Mouse (Mus musculus) heart, adult 8-10 months (tissue): ENCODE results near the gene Trappc6a. TPM values are rescaled to one million over a fixed set of nuclear protein-coding genes. Genes with fewer than 3 reads are reported as not detected.
A peak's percentile ranks its signal among the peaks of the same experiment; 100 is the strongest.

ENCODE experiments used
- DNase-seq: peaks from one replicate; pipeline ENCODE4 v3.0.0; 2022; ENCODE audit warnings: low spot score
- total RNA-seq, 4 experiments: library from RNA; stranded (reverse); gene quantifications; 2 replicates each; pipeline ENCODE4 v1.2.4; 2022

Gene Trappc6a
- total RNA-seq, 4 experiments from 2014 or later, result 36.3 to 44.7 (median 37.2) TPM

DNA sequence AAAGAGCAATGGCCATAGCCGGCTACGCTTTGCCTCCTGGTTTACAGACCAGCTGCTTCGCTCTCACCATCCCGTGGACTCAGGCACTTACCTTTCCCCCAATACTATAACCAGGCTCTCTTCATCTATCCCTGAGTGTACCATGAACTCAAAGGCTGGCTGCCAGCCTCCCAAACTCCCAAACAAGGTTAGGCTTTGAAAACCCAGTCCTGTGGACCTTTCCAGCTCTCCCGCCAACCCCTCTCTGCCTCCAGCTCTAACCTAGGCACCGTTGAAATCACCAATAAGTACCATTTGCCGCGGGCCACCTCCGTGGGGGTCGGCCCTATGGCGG is 53.2 kb downstream of the Trappc6a start:
- DNase-seq, result no peak

GRCm38 (mm10) chr7:19561765-19562642 is 53.8 kb downstream of the Trappc6a start:
- DNase-seq, result peak; percentile 81

GRCm38 (mm10) chr7:19562643-19563410 is 54.6 kb downstream of the Trappc6a start, which contains the start of gene Ppp1r37:
TSS of gene Ppp1r37 (minus strand) at chr7:19563076.
- no peak for DNase-seq

DNA sequence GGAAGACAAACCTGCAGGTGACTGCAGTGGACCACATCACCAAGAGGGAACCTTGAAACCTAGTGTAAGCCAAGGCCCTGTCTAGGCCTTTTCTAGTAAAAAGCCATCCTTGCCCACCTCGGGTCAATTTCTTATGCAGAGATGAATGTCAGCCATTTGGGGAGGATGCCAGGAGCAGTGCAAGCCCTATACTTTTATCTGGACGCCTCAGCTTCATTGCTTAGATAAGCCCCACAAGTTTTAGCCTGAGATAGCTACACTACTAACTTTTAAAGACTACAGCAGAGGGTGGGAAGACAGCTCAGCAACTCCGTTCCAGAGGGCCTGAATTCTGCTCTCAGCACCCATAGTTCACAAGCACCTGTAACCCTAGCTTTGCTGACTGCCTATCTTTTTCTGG is 55.7 kb downstream of the Trappc6a start:
- no peak for DNase-seq

GRCm38 (mm10) chr7:19564455-19564854 is 56.3 kb downstream of the Trappc6a start:
- no peak for DNase-seq

Other genes with a start within 250 kb of the Trappc6a start
- 10 to 100 TPM; 18.0 to 27.2 (median 24.3) TPM for gene Vasp, start 236.6 kb upstream of the Trappc6a start, total RNA-seq
- not detected for gene Ppm1n, start 228.3 kb upstream of the Trappc6a start, total RNA-seq
- 100 to 1,000 TPM; 137 to 160 (median 149) TPM for gene Rtn2, start 225.8 kb upstream of the Trappc6a start, total RNA-seq
- 1 to 10 TPM; 1.2 to 9.8 (median 5.1) TPM for gene Fosb, start 198.3 kb upstream of the Trappc6a start, total RNA-seq
- gene Ercc1, start 163.6 kb upstream of the Trappc6a start, total RNA-seq, result 10 to 100 TPM; 39.8 to 46.9 (median 44.4) TPM
- 10 to 100 TPM in 1 of 4 experiments, 1 to 10 TPM in 3; 8.8 to 12.7 (median 9.4) TPM for gene Cd3eap, start 148.9 kb upstream of the Trappc6a start, total RNA-seq
- gene Ppp1r13l, start 148.6 kb upstream of the Trappc6a start, total RNA-seq, result 10 to 100 TPM; 31.6 to 66.7 (median 47.6) TPM
- 10 to 100 TPM; 11.2 to 14.5 (median 13.2) TPM for gene Ercc2, start 126.4 kb upstream of the Trappc6a start, total RNA-seq
- gene Klc3, start 104.3 kb upstream of the Trappc6a start, total RNA-seq, result 1 to 10 TPM in 1 of 4 experiments, under 1 TPM in 2, not detected in 1; 0.60 to 1.2 (median 0.75) TPM
- 1,000 to 10,000 TPM; 3,513 to 3,931 (median 3,544) TPM for gene Ckm, start 103.6 kb upstream of the Trappc6a start, total RNA-seq
- 10 to 100 TPM; 22.8 to 26.4 (median 24.3) TPM for gene Mark4, start 49.6 kb upstream of the Trappc6a start, total RNA-seq
- 1 to 10 TPM in 3 of 4 experiments, under 1 TPM in 1; 0.94 to 1.5 (median 1.1) TPM for gene Exoc3l2, start 45.1 kb upstream of the Trappc6a start, total RNA-seq
- 1 to 10 TPM; 2.2 to 3.1 (median 3.0) TPM for gene Bloc1s3, start within 50 bp of the Trappc6a start, total RNA-seq
- gene Nkpd1, start 9.4 kb downstream of the Trappc6a start, total RNA-seq, result not detected
- gene Ppp1r37, start 54.7 kb downstream of the Trappc6a start, total RNA-seq, result 10 to 100 TPM; 61.6 to 72.9 (median 63.8) TPM
- under 1 TPM; 0.25 to 0.84 (median 0.34) TPM for gene Zfp296, start 68.9 kb downstream of the Trappc6a start, total RNA-seq
- 10 to 100 TPM; 44.9 to 65.4 (median 52.1) TPM for gene Gemin7, start 69.2 kb downstream of the Trappc6a start, total RNA-seq
- 10 to 100 TPM in 3 of 4 experiments, 1 to 10 TPM in 1; 9.6 to 16.8 (median 12.1) TPM for gene Clasrp, start 96.1 kb downstream of the Trappc6a start, total RNA-seq
- gene Relb, start 121.0 kb downstream of the Trappc6a start, total RNA-seq, result 1 to 10 TPM; 6.4 to 9.2 (median 7.7) TPM
- gene Clptm1, start 156.6 kb downstream of the Trappc6a start, total RNA-seq, result 10 to 100 TPM; 69.3 to 77.8 (median 72.6) TPM
- gene Apoc2, start 169.5 kb downstream of the Trappc6a start, total RNA-seq, result under 1 TPM in 1 of 4 experiments, not detected in 3; 0.92 TPM
- not detected for gene Gm44805, start 173.0 kb downstream of the Trappc6a start, total RNA-seq
- gene Apoc4, start 173.1 kb downstream of the Trappc6a start, total RNA-seq, result not detected
- 1 to 10 TPM in 1 of 4 experiments, under 1 TPM in 1, not detected in 2; 0.98 to 1.1 TPM for gene Apoc1, start 184.3 kb downstream of the Trappc6a start, total RNA-seq
- gene Apoe, start 190.8 kb downstream of the Trappc6a start, total RNA-seq, result 100 to 1,000 TPM; 172 to 309 (median 253) TPM
- 100 to 1,000 TPM in 1 of 4 experiments, 10 to 100 TPM in 3; 94.0 to 101 (median 99.2) TPM for gene Tomm40, start 207.0 kb downstream of the Trappc6a start, total RNA-seq
- 10 to 100 TPM; 24.8 to 37.3 (median 34.9) TPM for gene Nectin2, start 242.1 kb downstream of the Trappc6a start, total RNA-seq